Mouse (Mus musculus) limb, embryonic 14.5 days (tissue): ENCODE measurements around the gene Pyroxd1. TPM values are rescaled to one million over a fixed set of nuclear protein-coding genes. Genes with fewer than 3 reads are reported as not detected.
A peak's percentile ranks its signal among the peaks of the same experiment; 100 is the strongest.

Experiments used
- ATAC-seq: fragments of 200-750 bp; cut with Nextera tagmentation; 2 replicates; pipeline ENCODE4 v1.8.0; 2017; ENCODE audit warnings: low read depth, moderate number of reproducible peaks, moderate TSS enrichment; ENCODE audit not compliant: low FRiP score
- DNase-seq: peaks from one replicate; pipeline ENCODE4 v3.0.0-alpha.2; 2015; ENCODE audit warnings: low spot score
- H3K27ac ChIP-seq: fragments of 300-500 bp; sonication (generic); replicated peaks from 2 replicates; pipeline ENCODE4 v1.5.1; 2014; ENCODE audit warnings: low read depth, mild to moderate bottlenecking, low read length, moderate library complexity, mixed read lengths
- H3K27me3 ChIP-seq: fragments of 300-500 bp; sonication (generic); 2 replicates; pipeline ENCODE4 v1.6.1; 2014; ENCODE audit warnings: low read length, mixed read lengths; ENCODE audit not compliant: control insufficient read depth, insufficient read depth
- H3K36me3 ChIP-seq: fragments of 300-500 bp; sonication (generic); 2 replicates; pipeline ENCODE4 v1.6.1; 2014; ENCODE audit warnings: mild to moderate bottlenecking, low read length, moderate library complexity, mixed read lengths; ENCODE audit not compliant: control insufficient read depth, insufficient read depth
- H3K4me1 ChIP-seq: fragments of 300-500 bp; sonication (generic); 2 replicates; pipeline ENCODE4 v1.6.1; 2014; ENCODE audit warnings: antibody characterized with exemption, low read length, mixed read lengths; ENCODE audit not compliant: control insufficient read depth, insufficient read depth
- H3K4me2 ChIP-seq: fragments of 300-500 bp; sonication (generic); replicated peaks from 2 replicates; pipeline ENCODE4 v1.6.1; 2014; ENCODE audit warnings: low read depth, mild to moderate bottlenecking, low read length, moderate library complexity; ENCODE audit not compliant: severe bottlenecking
- H3K4me3 ChIP-seq: fragments of 300-500 bp; sonication (generic); replicated peaks from 2 replicates; pipeline ENCODE4 v1.5.1; 2014; ENCODE audit warnings: low read length
- H3K9ac ChIP-seq: fragments of 300-500 bp; sonication (generic); 2 replicates; pipeline ENCODE4 v1.6.1; 2014; ENCODE audit warnings: mild to moderate bottlenecking, low read depth, low read length, moderate library complexity; ENCODE audit not compliant: severe bottlenecking
- H3K9me3 ChIP-seq: fragments of 300-500 bp; sonication (generic); 2 replicates; pipeline ENCODE4 v1.6.1; 2016; ENCODE audit warnings: low read length; ENCODE audit not compliant: control insufficient read depth
- POLR2A ChIP-seq: fragments of 200-500 bp; IDR thresholded peaks from 2 replicates; pipeline ENCODE4 v1.8.0; 2012; ENCODE audit warnings: inconsistent platforms, mild to moderate bottlenecking, moderate library complexity, borderline replicate concordance; ENCODE audit not compliant: insufficient read depth, insufficient read length; ENCODE audit errors: extremely low read depth
- WGBS: fragments of 180-500 bp; shearing (Covaris S2); extraction: QIAGEN DNeasy Blood & Tissue Kit; methylation state at CpG from one replicate; pipeline ENCODE4 v1.1.7; 2014; 5-methylcytosine and 5-hydroxymethylcytosine counted together
- polyA plus RNA-seq, 2 experiments: library from polyadenylated mRNA; depleted of rRNA in 1 of 2; stranded (reverse) in 1 of 2; unstranded in 1 of 2; fragments of >200 nt; fragmentation: Nextera tagmentation in 1 of 2; extraction: Ambion mirVana in 1 of 2; gene quantifications; 2 replicates each; pipeline versions ENCODE4 v1.2.1 to v1.2.3; 2012 to 2014

The Pyroxd1 gene
- polyA plus RNA-seq, 2 experiments = 9.7 to 15.1 TPM

DNA sequence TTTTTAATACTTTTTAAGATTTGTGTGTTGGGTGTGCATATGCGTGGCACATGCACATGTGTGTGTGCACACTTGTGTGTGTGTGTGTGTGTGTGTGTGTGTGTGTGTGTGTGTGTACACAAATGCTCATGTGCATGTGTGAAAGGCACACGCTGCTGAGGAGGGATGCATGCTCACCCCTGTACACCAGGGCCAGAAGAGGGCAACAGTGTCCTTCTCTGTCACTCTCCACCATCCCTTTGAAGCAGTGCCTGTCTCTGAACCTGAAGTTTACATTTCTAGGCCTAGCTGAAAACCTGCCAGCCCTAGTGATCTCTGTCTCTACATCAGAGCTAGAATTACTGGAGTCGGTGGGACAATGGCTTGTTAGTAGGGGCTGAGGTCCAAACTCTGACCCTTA lies 18.9 kb upstream of the Pyroxd1 start:
- WGBS = 80% methylated on average over 3 of the region's 3 CpGs
- no peaks in the 10 kb centered on the region for H3K27me3 ChIP-seq
- no peaks in the 10 kb centered on the region for H3K4me1 ChIP-seq
- no peak for DNase-seq
- no peak overlapping the region for H3K9ac ChIP-seq
- no peak overlapping the region for H3K27ac ChIP-seq
- no peak overlapping the region for H3K4me3 ChIP-seq
- H3K36me3 ChIP-seq = no peaks in the 10 kb centered on the region
- H3K9me3 ChIP-seq = no peaks in the 10 kb centered on the region
- ATAC-seq = no peak
- no peak for TF ChIP-seq POLR2A
- no peak overlapping the region for H3K4me2 ChIP-seq

DNA sequence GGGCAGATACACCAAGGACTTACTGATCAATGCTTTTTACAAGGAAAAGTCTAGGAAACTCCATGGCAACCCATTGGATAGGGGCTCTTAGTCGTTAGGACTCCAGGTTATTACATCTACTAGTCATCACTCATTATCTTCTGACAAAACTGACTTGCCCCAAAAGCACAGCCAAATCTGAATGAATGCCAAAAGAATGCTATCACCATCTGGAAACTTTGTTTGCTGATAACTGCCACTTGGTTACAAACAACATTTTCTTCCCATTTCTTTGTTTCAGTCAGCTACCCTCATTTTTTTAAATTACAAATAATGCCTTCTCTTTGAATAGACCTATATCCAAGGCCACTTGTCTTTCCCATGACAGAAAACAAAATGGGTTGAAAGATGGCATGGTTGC lies 16.3 kb upstream of the Pyroxd1 start:
- no peaks in the 10 kb centered on the region for H3K4me1 ChIP-seq
- no peaks in the 10 kb centered on the region for H3K36me3 ChIP-seq

DNA sequence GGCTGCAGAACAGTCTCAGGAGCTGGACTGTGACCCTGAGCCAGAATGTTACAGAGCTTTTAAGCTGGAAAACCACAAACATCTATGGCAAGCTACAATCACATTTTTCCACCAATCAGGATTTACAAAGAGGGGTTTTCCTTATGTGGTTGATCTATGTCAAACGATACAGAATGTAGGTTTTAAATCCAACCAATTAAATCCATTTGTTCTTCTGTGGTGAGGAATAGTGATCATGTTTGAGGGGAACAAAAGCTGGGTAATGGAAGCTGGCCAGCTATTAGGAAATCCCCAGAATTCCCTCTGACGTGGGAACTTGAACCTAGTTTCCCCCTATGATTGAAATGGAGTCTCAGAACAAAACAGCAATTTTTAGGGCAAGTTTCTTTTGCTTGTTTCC lies 6.5 kb upstream of the Pyroxd1 start:
- no peaks in the 10 kb centered on the region for H3K4me1 ChIP-seq
- no peaks in the 10 kb centered on the region for H3K36me3 ChIP-seq
- DNase-seq (no peak), ATAC-seq (no peak)
- 59% methylated on average over 2 of the region's 2 CpGs for WGBS
- no peak overlapping the region for H3K4me3 ChIP-seq
- H3K27me3 ChIP-seq = no peaks in the 10 kb centered on the region
- H3K27ac ChIP-seq = no peak overlapping the region
- no peaks in the 10 kb centered on the region for H3K9me3 ChIP-seq
- H3K9ac ChIP-seq = no peak overlapping the region
- no peak for TF ChIP-seq POLR2A
- no peak overlapping the region for H3K4me2 ChIP-seq

More for the DNA sequence above, 16.3 kb upstream of the Pyroxd1 start:
- no peak overlapping the region for H3K9ac ChIP-seq
- H3K4me3 ChIP-seq = no peak overlapping the region
- no peak overlapping the region for H3K27ac ChIP-seq
- ATAC-seq = no peak
- TF ChIP-seq POLR2A = no peak
- H3K4me2 ChIP-seq = no peak overlapping the region
- WGBS = 57% methylated on average over 1 of the region's 1 CpGs
- DNase-seq = no peak
- H3K27me3 ChIP-seq = no peaks in the 10 kb centered on the region
- no peaks in the 10 kb centered on the region for H3K9me3 ChIP-seq

DNA sequence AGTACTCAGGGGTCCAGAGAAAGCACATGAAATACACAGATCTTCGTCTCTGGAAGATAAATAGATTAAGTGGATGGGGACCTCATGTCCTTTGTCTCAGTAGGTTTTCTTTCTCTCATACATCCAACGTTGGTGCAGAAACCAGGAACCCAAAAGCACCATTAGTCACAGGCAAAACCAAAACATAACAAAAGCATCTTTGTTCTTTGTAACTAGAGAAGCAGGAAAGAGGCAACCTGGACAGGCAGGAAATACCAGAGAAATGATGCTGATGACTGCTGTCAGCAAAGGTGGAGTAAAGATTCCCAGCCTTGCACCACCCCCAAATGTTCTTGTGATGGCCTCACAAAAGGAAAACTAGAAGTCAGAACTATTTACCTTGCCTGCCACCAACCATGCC lies 5.9 kb upstream of the Pyroxd1 start:
- H3K4me1 ChIP-seq = no peaks in the 10 kb centered on the region

DNA sequence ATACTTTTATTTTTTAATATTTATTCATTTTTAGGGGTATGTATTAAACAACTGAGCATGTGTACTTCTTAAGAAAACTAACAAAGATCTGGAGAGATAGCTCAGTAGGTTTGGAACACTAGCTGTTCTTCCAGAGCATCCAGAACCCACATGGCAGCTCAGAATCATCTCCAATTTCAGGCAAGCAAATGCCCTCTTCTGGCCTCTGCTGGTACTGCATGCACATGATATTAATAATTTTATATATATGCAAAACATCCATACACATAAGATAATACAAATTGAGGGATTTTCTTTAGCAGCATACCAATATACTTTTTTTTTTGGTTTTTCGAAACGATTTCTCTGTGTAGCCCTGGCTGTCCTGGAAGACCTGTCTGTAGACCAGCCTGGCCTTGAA lies 1.9 kb upstream of the Pyroxd1 start:
- WGBS = 83% methylated on average over 2 of the region's 2 CpGs
- Histone ChIP-seq H3K4me1 (0 out of 2 replicates have a peak, but pooled peaks cover 7% of the 10 kb centered on the region), H3K36me3 (no peaks in the 10 kb centered on the region), H3K27me3 (no peaks in the 10 kb centered on the region), H3K27ac (no peak overlapping the region), H3K9me3 (no peaks in the 10 kb centered on the region), H3K9ac (no peak overlapping the region), H3K4me2 (no peak overlapping the region), H3K4me3 (no peak overlapping the region)
- peak; percentile 35 for DNase-seq
- no peak for ATAC-seq
- TF ChIP-seq POLR2A = no peak

More for the DNA sequence above, 5.9 kb upstream of the Pyroxd1 start:
- no peak overlapping the region for H3K9ac ChIP-seq
- TF ChIP-seq POLR2A = no peak
- DNase-seq = no peak
- no peak overlapping the region for H3K27ac ChIP-seq
- 47% methylated on average over 2 of the region's 2 CpGs for WGBS
- H3K9me3 ChIP-seq = no peaks in the 10 kb centered on the region
- no peaks in the 10 kb centered on the region for H3K27me3 ChIP-seq
- H3K4me3 ChIP-seq = no peak overlapping the region
- ATAC-seq = no peak
- H3K4me2 ChIP-seq = no peak overlapping the region
- no peaks in the 10 kb centered on the region for H3K36me3 ChIP-seq
